Mouse (Mus musculus): Measurements from ENCODE around the gene Olfr1349. TPM values are rescaled to one million over a fixed set of nuclear protein-coding genes. Genes with fewer than 3 reads are reported as not detected.
"Not testable (repeated sequence)": the region's sequence is repeated elsewhere in the genome, so short reads cannot be mapped to it uniquely, and the experiment has no call there.

Gene Olfr1349
- total RNA-seq (2021): not detected
- long read RNA-seq, experiment 1: 0 reads
- long read RNA-seq, experiment 2: 0 reads

DNA sequence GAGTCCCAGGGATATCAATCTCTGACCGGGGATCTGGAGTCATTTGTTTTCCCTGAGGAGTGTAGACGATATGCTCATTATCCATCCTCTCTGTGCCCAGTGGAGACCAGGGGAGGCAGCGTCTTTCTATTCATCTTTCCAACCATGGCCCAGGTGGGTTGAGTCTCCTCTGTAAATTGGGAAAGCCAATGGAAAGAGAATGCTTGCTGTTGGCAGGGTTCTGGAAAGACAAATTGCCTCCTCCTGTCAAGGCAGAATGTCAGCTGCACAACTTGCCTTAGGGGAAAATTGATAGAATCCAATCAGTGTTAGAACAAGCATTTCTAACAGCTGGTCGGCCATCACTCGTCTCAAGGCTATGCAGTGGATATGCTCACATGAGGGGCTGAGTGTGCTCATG, at the start of gene Olfr1349:
Gene Olfr1349 (minus strand): TSS at position 101 of the 400 bp plus-strand sequence.
- DNase-seq (ENCODE audit: low spot score in 2 of 2): no peak

- DNase-seq (ENCODE audit: low spot score in 2 of 2): no peak
These were observed 41.8 kb upstream of the Olfr1349 start, which contains the start of gene Olfr1350 for GRCm38 (mm10) chr7:6564541-6564940. Gene Olfr1350 (plus strand): TSS chr7:6564841.

DNA sequence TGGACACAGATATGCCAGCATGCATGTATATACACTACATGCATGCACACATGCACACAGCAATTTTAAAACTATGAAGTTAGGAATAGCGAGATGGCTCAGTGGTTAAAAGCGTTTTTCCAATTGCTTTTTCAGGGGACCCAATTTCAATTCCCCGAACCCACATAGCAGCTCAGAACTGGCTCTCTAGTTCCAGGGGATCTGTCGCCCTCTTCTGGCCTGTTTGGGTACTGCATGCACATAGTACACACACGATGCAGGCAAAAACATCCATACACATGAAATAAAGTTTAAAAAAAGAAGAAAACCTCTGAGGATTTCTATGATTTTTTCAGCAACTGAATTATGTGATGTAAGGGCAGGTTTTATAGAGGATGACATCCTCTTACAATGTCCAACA, 3.4 kb upstream of the Olfr1349 start:
- no peak for DNase-seq (ENCODE audit: low spot score in 2 of 2)

DNA sequence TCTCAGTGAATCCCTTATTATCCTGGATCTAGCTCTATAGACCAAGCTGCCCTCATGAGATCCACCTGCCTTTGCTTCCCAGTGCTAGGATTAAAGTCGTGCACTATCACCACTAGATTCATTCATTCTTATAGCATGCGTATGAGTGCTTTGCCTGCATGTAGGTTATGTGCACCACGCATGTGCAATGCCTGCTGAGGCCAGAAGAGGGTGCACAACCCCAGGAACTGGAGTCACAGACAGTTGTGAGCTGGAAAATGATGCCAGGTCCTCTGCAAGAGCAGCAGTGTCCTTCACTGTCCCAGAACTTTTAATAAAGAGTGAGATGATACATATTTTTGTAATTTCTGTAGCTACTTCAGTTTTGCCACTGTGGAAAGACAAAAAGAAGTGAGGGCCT, 2.3 kb upstream of the Olfr1349 start:
- no peak for DNase-seq (ENCODE audit: low spot score in 2 of 2)

- DNase-seq (ENCODE audit: low spot score in 2 of 2): no peak
These were observed 1.1 kb downstream of the Olfr1349 start for GRCm38 (mm10) chr7:6521666-6522065.

DNA sequence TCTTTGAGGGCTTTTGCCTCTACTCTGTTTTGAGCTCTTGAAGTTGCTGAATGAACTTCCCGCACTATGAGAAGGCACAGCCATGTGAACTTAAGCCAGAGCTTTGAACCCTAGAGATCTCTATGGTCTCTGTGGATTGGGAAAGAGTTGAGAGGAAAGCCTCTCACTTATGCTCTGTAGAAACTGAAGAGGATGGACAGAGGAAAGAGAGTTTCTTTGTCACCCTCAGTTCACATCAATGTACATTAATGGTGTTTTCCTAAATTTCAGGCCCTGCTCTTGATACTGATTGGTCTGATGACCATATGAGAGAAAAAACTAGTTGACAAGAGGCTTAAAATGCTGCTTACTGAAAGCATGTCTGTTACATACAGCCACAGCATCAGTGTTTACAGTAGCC, 14.1 kb downstream of the Olfr1349 start, which contains the start of gene Olfr1348:
Gene Olfr1348 (minus strand): TSS at position 101 of the 400 bp plus-strand sequence.
- DNase-seq (ENCODE audit: low spot score in 2 of 2): no peak

- DNase-seq (ENCODE audit: low spot score in 2 of 2): no peak
These were observed 23.1 kb downstream of the Olfr1349 start, which contains the start of gene Olfr1347 for GRCm38 (mm10) chr7:6499655-6500054. Gene Olfr1347 (minus strand): TSS chr7:6499755.

DNA sequence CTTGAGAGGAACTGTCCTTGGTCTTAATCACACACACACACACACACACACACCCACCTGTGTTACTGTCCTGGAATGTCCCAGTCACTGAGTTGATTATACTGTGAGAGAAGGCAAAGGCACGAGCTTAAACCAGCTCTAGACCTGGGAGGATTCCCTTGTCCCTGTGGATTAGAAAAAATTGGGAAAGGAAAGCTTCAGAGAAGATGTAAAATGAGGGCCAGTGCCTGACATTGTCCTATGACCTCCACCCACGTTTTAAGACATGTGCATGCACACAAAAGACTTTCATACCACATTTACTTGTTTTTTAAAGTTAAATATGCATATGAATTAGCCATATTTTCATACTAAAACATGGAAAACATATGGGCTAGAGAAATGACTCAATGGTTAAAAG, 35.9 kb downstream of the Olfr1349 start, which contains the start of gene Olfr5:
Gene Olfr5 (minus strand): TSS at position 101 of the 400 bp plus-strand sequence.
- DNase-seq (ENCODE audit: low spot score in 2 of 2): no peak

DNA sequence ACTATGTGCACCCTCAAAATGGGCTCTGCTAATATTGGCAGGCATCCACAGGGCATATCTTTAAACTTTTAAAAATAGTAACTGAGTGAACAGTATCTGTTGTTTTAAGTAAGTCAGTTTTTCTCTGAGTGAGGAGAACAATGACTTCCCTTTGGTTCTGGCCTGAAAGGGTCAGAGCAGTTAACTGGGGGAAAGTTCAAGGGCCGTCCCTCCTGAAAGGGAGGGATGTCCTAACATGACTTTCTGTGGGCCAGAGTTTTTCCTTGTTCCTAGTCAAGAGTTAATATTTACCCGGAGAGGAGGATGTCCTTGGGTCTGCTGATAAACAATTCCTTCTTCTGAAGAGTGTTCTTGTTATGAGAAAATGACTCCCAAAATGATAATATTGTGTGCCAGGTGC, 45.1 kb downstream of the Olfr1349 start:
- not testable (repeated sequence) for DNase-seq (ENCODE audit: low spot score in 2 of 2)

- DNase-seq (ENCODE audit: low spot score in 2 of 2): no peak
These were observed 55.8 kb downstream of the Olfr1349 start, which contains the start of gene Olfr1346 for GRCm38 (mm10) chr7:6466951-6467350. Gene Olfr1346 (plus strand): TSS chr7:6467101.

Other genes starting within 250 kb of the Olfr1349 start
- gene Zfp667, start 236.4 kb downstream of the Olfr1349 start, total RNA-seq (2021): 1 to 10 TPM; 5.2 to 5.9 TPM
- 1 to 10 TPM; 1.2 to 1.9 TPM for gene Zfp583, start 191.7 kb downstream of the Olfr1349 start, total RNA-seq (2021)
- gene Gm3854, start 179.2 kb downstream of the Olfr1349 start, total RNA-seq (2021): under 1 TPM; 0.37 to 0.47 TPM
- 1 to 10 TPM; 1.8 to 2.0 TPM for gene Zfp78, start 159.7 kb downstream of the Olfr1349 start, total RNA-seq (2021)
- 1 to 10 TPM; 7.1 to 7.5 TPM for gene Zfp28, start 139.7 kb downstream of the Olfr1349 start, total RNA-seq (2021)
- gene Smim17, start 124.2 kb downstream of the Olfr1349 start, total RNA-seq (2021): under 1 TPM in 1 of 2 experiments, not detected in 1; 0.44 TPM
- not detected for gene Gm20715, start 112.7 kb downstream of the Olfr1349 start, total RNA-seq (2021)
- gene Olfr1344, start 84.3 kb downstream of the Olfr1349 start, total RNA-seq (2021): not detected
- gene Olfr1336, start 66.8 kb downstream of the Olfr1349 start, total RNA-seq (2021): not detected
- not detected for gene Olfr1346, start 55.8 kb downstream of the Olfr1349 start, total RNA-seq (2021)
- not detected for gene Olfr5, start 36.0 kb downstream of the Olfr1349 start, total RNA-seq (2021)
- gene Olfr1347, start 23.2 kb downstream of the Olfr1349 start, total RNA-seq (2021): not detected
- gene Olfr1348, start 14.2 kb downstream of the Olfr1349 start, total RNA-seq (2021): not detected
- gene Olfr1350, start 41.9 kb upstream of the Olfr1349 start, total RNA-seq (2021): not detected
- gene Zim1, start 173.5 kb upstream of the Olfr1349 start, total RNA-seq (2021): 100 to 1,000 TPM; 397 to 406 TPM
- 100 to 1,000 TPM; 567 to 584 TPM for gene Peg3, start 207.5 kb upstream of the Olfr1349 start, total RNA-seq (2021)
- gene Usp29, start 207.6 kb upstream of the Olfr1349 start, total RNA-seq (2021): 10 to 100 TPM; 26.6 to 33.7 TPM